Mouse (Mus musculus): ENCODE results near the gene Dglucy. TPM values are rescaled to one million over a fixed set of nuclear protein-coding genes. Genes with fewer than 3 reads are reported as not detected.

The Dglucy gene
- polyA plus RNA-seq, 1 experiment from 2014 or later = 0.06 TPM

GRCm38 (mm10) chr12:100852370-100852769 is 73.5 kb downstream of the Dglucy start:
- H3K27me3 ChIP-seq (ENCODE audit: low read depth, poor library complexity, severe bottlenecking) = no peaks in the 10 kb centered on the region
- no peak overlapping the region for H3K4me3 ChIP-seq
- no peaks in the 10 kb centered on the region for H3K9me3 ChIP-seq (replicated peaks)
- no peaks in the 10 kb centered on the region for H3K4me1 ChIP-seq
- DNase-seq (ENCODE audit: low spot score) = no peak
- H3K27ac ChIP-seq (replicated peaks) = no peak overlapping the region
- WGBS = 89% methylated on average over 3 of the region's 3 CpGs
- no peaks in the 10 kb centered on the region for H3K36me3 ChIP-seq

- 88% methylated on average over 2 of the region's 2 CpGs for WGBS
- no peaks in the 10 kb centered on the region for H3K4me1 ChIP-seq
Measured at GRCm38 (mm10) chr12:100856337-100856736, 77.5 kb downstream of the Dglucy start.

GRCm38 (mm10) chr12:100857791-100858190 is 78.9 kb downstream of the Dglucy start:
- no peak for DNase-seq (ENCODE audit: low spot score)
- Histone ChIP-seq H3K4me1 (no peaks in the 10 kb centered on the region), H3K9me3 (replicated peaks) (no peaks in the 10 kb centered on the region), H3K36me3 (no peaks in the 10 kb centered on the region), H3K27ac (replicated peaks) (no peak overlapping the region), H3K27me3 (ENCODE audit: low read depth, poor library complexity, severe bottlenecking) (no peaks in the 10 kb centered on the region), H3K4me3 (no peak overlapping the region)
- 83% methylated on average over 7 of the region's 7 CpGs for WGBS

More at GRCm38 (mm10) chr12:100856337-100856736, 77.5 kb downstream of the Dglucy start:
- no peak overlapping the region for H3K27ac ChIP-seq (replicated peaks)
- no peaks in the 10 kb centered on the region for H3K36me3 ChIP-seq
- no peak overlapping the region for H3K4me3 ChIP-seq
- no peak for DNase-seq (ENCODE audit: low spot score)
- H3K27me3 ChIP-seq (ENCODE audit: low read depth, poor library complexity, severe bottlenecking) = no peaks in the 10 kb centered on the region
- H3K9me3 ChIP-seq (replicated peaks) = no peaks in the 10 kb centered on the region

GRCm38 (mm10) chr12:100862272-100862671 is 83.4 kb downstream of the Dglucy start:
- H3K4me1 ChIP-seq = no peaks in the 10 kb centered on the region
- H3K9me3 ChIP-seq (replicated peaks) = no peaks in the 10 kb centered on the region
- H3K27me3 ChIP-seq (ENCODE audit: low read depth, poor library complexity, severe bottlenecking) = no peaks in the 10 kb centered on the region
- no peaks in the 10 kb centered on the region for H3K36me3 ChIP-seq
- H3K27ac ChIP-seq (replicated peaks) = no peak overlapping the region
- 87% methylated on average over 3 of the region's 3 CpGs for WGBS
- no peak overlapping the region for H3K4me3 ChIP-seq
- DNase-seq (ENCODE audit: low spot score) = no peak

- Histone ChIP-seq H3K27me3 (ENCODE audit: low read depth, poor library complexity, severe bottlenecking) (no peaks in the 10 kb centered on the region), H3K36me3 (no peaks in the 10 kb centered on the region), H3K9me3 (replicated peaks) (no peaks in the 10 kb centered on the region), H3K4me1 (no peaks in the 10 kb centered on the region), H3K27ac (replicated peaks) (no peak overlapping the region), H3K4me3 (no peak overlapping the region)
- WGBS = 93% methylated on average over 3 of the region's 3 CpGs
- DNase-seq (ENCODE audit: low spot score) = no peak
Measured at GRCm38 (mm10) chr12:100862856-100863446, 84.1 kb downstream of the Dglucy start.

GRCm38 (mm10) chr12:100865072-100865471 is 86.2 kb downstream of the Dglucy start:
- H3K4me3 ChIP-seq = no peak overlapping the region
- no peaks in the 10 kb centered on the region for H3K36me3 ChIP-seq
- H3K4me1 ChIP-seq = peaks cover 3% of the 10 kb centered on the region; the same call in 1 of the 2 replicates
- H3K27ac ChIP-seq (replicated peaks) = no peak overlapping the region
- H3K9me3 ChIP-seq (replicated peaks) = 0 out of 2 replicates have a peak, but pooled peaks cover 5% of the 10 kb centered on the region
- no peak for DNase-seq (ENCODE audit: low spot score)
- H3K27me3 ChIP-seq (ENCODE audit: low read depth, poor library complexity, severe bottlenecking) = no peaks in the 10 kb centered on the region

- Histone ChIP-seq H3K27me3 (ENCODE audit: low read depth, poor library complexity, severe bottlenecking) (no peaks in the 10 kb centered on the region), H3K27ac (replicated peaks) (no peak overlapping the region), H3K4me3 (no peak overlapping the region), H3K4me1 (peaks cover 3% of the 10 kb centered on the region; the same call in 1 of the 2 replicates), H3K36me3 (no peaks in the 10 kb centered on the region), H3K9me3 (replicated peaks) (0 out of 2 replicates have a peak, but pooled peaks cover 7% of the 10 kb centered on the region)
- 77% methylated on average over 11 of the region's 11 CpGs for WGBS
- no peak for DNase-seq (ENCODE audit: low spot score)
Measured at GRCm38 (mm10) chr12:100865509-100866078, 86.7 kb downstream of the Dglucy start.

GRCm38 (mm10) chr12:100867097-100867496 is 88.2 kb downstream of the Dglucy start:
- no peak overlapping the region for H3K27ac ChIP-seq (replicated peaks)
- H3K36me3 ChIP-seq = no peaks in the 10 kb centered on the region
- H3K4me3 ChIP-seq = no peak overlapping the region
- H3K9me3 ChIP-seq (replicated peaks) = 0 out of 2 replicates have a peak, but pooled peaks cover 7% of the 10 kb centered on the region
- DNase-seq (ENCODE audit: low spot score) = no peak
- H3K4me1 ChIP-seq = peaks cover 3% of the 10 kb centered on the region; the same call in 1 of the 2 replicates
- WGBS = 91% methylated on average over 8 of the region's 8 CpGs
- H3K27me3 ChIP-seq (ENCODE audit: low read depth, poor library complexity, severe bottlenecking) = no peaks in the 10 kb centered on the region

GRCm38 (mm10) chr12:100868049-100868622 is 89.3 kb downstream of the Dglucy start:
- 0 out of 2 replicates have a peak, but pooled peaks cover 7% of the 10 kb centered on the region for H3K9me3 ChIP-seq (replicated peaks)
- H3K36me3 ChIP-seq = no peaks in the 10 kb centered on the region
- H3K4me3 ChIP-seq = no peak overlapping the region
- no peaks in the 10 kb centered on the region for H3K27me3 ChIP-seq (ENCODE audit: low read depth, poor library complexity, severe bottlenecking)
- no peak for DNase-seq (ENCODE audit: low spot score)
- H3K27ac ChIP-seq (replicated peaks) = no peak overlapping the region
- WGBS = 78% methylated on average over 4 of the region's 4 CpGs
- H3K4me1 ChIP-seq = peaks cover 3% of the 10 kb centered on the region; the same call in 1 of the 2 replicates

GRCm38 (mm10) chr12:100871234-100871633 is 92.4 kb downstream of the Dglucy start:
- DNase-seq (ENCODE audit: low spot score) = no peak
- Histone ChIP-seq H3K4me1 (peaks cover 3% of the 10 kb centered on the region; the same call in 1 of the 2 replicates), H3K27me3 (ENCODE audit: low read depth, poor library complexity, severe bottlenecking) (no peaks in the 10 kb centered on the region), H3K27ac (replicated peaks) (no peak overlapping the region), H3K36me3 (no peaks in the 10 kb centered on the region), H3K9me3 (replicated peaks) (0 out of 2 replicates have a peak, but pooled peaks cover 7% of the 10 kb centered on the region), H3K4me3 (no peak overlapping the region)
- 93% methylated on average over 6 of the region's 6 CpGs for WGBS

GRCm38 (mm10) chr12:100871841-100872240 is 93.0 kb downstream of the Dglucy start:
- DNase-seq (ENCODE audit: low spot score) = no peak
- Histone ChIP-seq H3K4me3 (no peak overlapping the region), H3K27ac (replicated peaks) (no peak overlapping the region), H3K27me3 (ENCODE audit: low read depth, poor library complexity, severe bottlenecking) (no peaks in the 10 kb centered on the region), H3K9me3 (replicated peaks) (0 out of 2 replicates have a peak, but pooled peaks cover 7% of the 10 kb centered on the region), H3K36me3 (no peaks in the 10 kb centered on the region), H3K4me1 (peaks cover 3% of the 10 kb centered on the region; the same call in 1 of the 2 replicates)
- 80% methylated on average over 2 of the region's 2 CpGs for WGBS

GRCm38 (mm10) chr12:100873612-100874011 is 94.8 kb downstream of the Dglucy start:
- no peaks in the 10 kb centered on the region for H3K36me3 ChIP-seq
- H3K4me1 ChIP-seq = peaks cover 3% of the 10 kb centered on the region; the same call in 1 of the 2 replicates
- H3K9me3 ChIP-seq (replicated peaks) = 0 out of 2 replicates have a peak, but pooled peaks cover 7% of the 10 kb centered on the region
- WGBS = 82% methylated on average over 3 of the region's 3 CpGs
- H3K4me3 ChIP-seq = no peak overlapping the region
- no peak overlapping the region for H3K27ac ChIP-seq (replicated peaks)
- no peaks in the 10 kb centered on the region for H3K27me3 ChIP-seq (ENCODE audit: low read depth, poor library complexity, severe bottlenecking)
- DNase-seq (ENCODE audit: low spot score) = no peak

- H3K4me1 ChIP-seq = no peaks in the 10 kb centered on the region
- DNase-seq (ENCODE audit: low spot score) = no peak
- WGBS = 66% methylated on average over 3 of the region's 3 CpGs
- no peaks in the 10 kb centered on the region for H3K36me3 ChIP-seq
- no peaks in the 10 kb centered on the region for H3K27me3 ChIP-seq (ENCODE audit: low read depth, poor library complexity, severe bottlenecking)
- no peak overlapping the region for H3K4me3 ChIP-seq
- no peak overlapping the region for H3K27ac ChIP-seq (replicated peaks)
- H3K9me3 ChIP-seq (replicated peaks) = no peaks in the 10 kb centered on the region
Measured at GRCm38 (mm10) chr12:100875553-100875952, 96.7 kb downstream of the Dglucy start.
